Mouse (Mus musculus) embryo, embryonic 10.5 days (tissue): ENCODE measurements around the gene Olfr262.
"Not testable (repeated sequence)": the region's sequence is repeated elsewhere in the genome, so short reads cannot be mapped to it uniquely, and the experiment has no call there.

Experiments used
- DNase-seq: peaks from one replicate; pipeline ENCODE4 v3.0.0-alpha.2; 2015; ENCODE audit warnings: low spot score

Olfr262 gene

GRCm38 (mm10) chr19:12241559-12241958 is at the start of gene Olfr262:
Gene Olfr262, minus strand, starts transcription at chr19:12241659.
- no peak for DNase-seq

GRCm38 (mm10) chr19:12279554-12279953 is 38.1 kb upstream of the Olfr262 start, which contains the start of gene Olfr1434:
Gene Olfr1434, plus strand, starts transcription at chr19:12279854.
- DNase-seq = no peak

- no peak for DNase-seq
Observed at GRCm38 (mm10) chr19:12260732-12261131, 19.3 kb upstream of the Olfr262 start, which contains the start of gene Olfr235. Gene Olfr235, plus strand, starts transcription at chr19:12261032.

GRCm38 (mm10) chr19:12232496-12232895 is 9.0 kb downstream of the Olfr262 start, which contains the start of gene Olfr1432:
Gene Olfr1432, minus strand, starts transcription at chr19:12232596.
- not testable (repeated sequence) for DNase-seq

GRCm38 (mm10) chr19:12200334-12200733 is 41.1 kb downstream of the Olfr262 start, which contains the start of gene Olfr1431:
Gene Olfr1431, plus strand, starts transcription at chr19:12200634.
- DNase-seq = no peak

GRCm38 (mm10) chr19:12199076-12199475 is 42.4 kb downstream of the Olfr262 start:
- not testable (repeated sequence) for DNase-seq
